Mouse (Mus musculus) thymus, adult 2 months (tissue): ENCODE results near the gene Bcl2l13. TPM values are rescaled to one million over a fixed set of nuclear protein-coding genes. Genes with fewer than 3 reads are reported as not detected.

Experiments
- DNase-seq: peaks from one replicate; pipeline ENCODE4 v3.0.0; 2021
- H3K27ac ChIP-seq: fragments of 200-500 bp; 2 replicates; pipeline ENCODE4 v1.5.1; 2012; ENCODE audit warnings: low read length, control low read depth; ENCODE audit not compliant: control insufficient read depth, insufficient read depth
- H3K27me3 ChIP-seq: fragments of 200-500 bp; 2 replicates; pipeline ENCODE4 v1.6.1; 2012; ENCODE audit warnings: mild to moderate bottlenecking, low read length, moderate library complexity, mixed read lengths; ENCODE audit not compliant: control insufficient read depth, insufficient read depth
- H3K36me3 ChIP-seq: fragments of 200-500 bp; 2 replicates; pipeline ENCODE4 v1.6.1; 2012; ENCODE audit warnings: mild to moderate bottlenecking, low read length, moderate library complexity; ENCODE audit not compliant: control insufficient read depth, insufficient read depth
- H3K4me1 ChIP-seq: fragments of 200-500 bp; replicated peaks from 2 replicates; pipeline ENCODE4 v1.6.1; 2012; ENCODE audit warnings: low read length; ENCODE audit not compliant: control insufficient read depth, insufficient read depth
- H3K4me3 ChIP-seq: fragments of 200-500 bp; 2 replicates; pipeline ENCODE4 v1.5.1; 2012; ENCODE audit warnings: mild to moderate bottlenecking, low read length, control low read depth, moderate library complexity; ENCODE audit not compliant: control insufficient read depth, insufficient read depth
- CTCF ChIP-seq: fragments of 200-500 bp; IDR thresholded peaks from 2 replicates; pipeline ENCODE4 v1.5.1; 2012; ENCODE audit warnings: mild to moderate bottlenecking, control low read depth, low read length, moderate library complexity, borderline replicate concordance; ENCODE audit not compliant: control insufficient read depth, poor library complexity, insufficient read depth; ENCODE audit errors: extremely low read depth
- POLR2A ChIP-seq: fragments of 200-500 bp; IDR thresholded peaks from 2 replicates; pipeline ENCODE4 v1.6.1; 2012; ENCODE audit warnings: mild to moderate bottlenecking, low read length, control low read depth, moderate library complexity; ENCODE audit not compliant: control insufficient read depth, poor library complexity, insufficient read depth; ENCODE audit errors: extremely low read depth
- whole genome bisulfite sequencing: fragments of 180-500 bp; shearing (Covaris S2); methylation state at CpG from one replicate; pipeline ENCODE4 v1.1.7; 2018; 5-methylcytosine and 5-hydroxymethylcytosine counted together
- polyA plus RNA-seq: library from polyadenylated mRNA; depleted of rRNA; stranded (reverse); fragments of >200 nt; gene quantifications from 2 replicates; pipeline ENCODE4 v1.2.3, GENCODE M21; 2012

Bcl2l13 gene
- polyA plus RNA-seq, 1 experiment, result 43.5 TPM

GRCm38 (mm10) chr6:120934176-120934575 lies 98.2 kb downstream of the Bcl2l13 start:
- no peaks in the 10 kb centered on the region for H3K36me3 ChIP-seq
- H3K27me3 ChIP-seq, result no peaks in the 10 kb centered on the region
- no peak for TF ChIP-seq CTCF
- no peak for TF ChIP-seq POLR2A
- peak; percentile 85 for DNase-seq
- H3K4me3 ChIP-seq, result peak overlapping the region; percentile 18; the same call in 1 of the 2 replicates
- WGBS, result 7% methylated on average over 4 of the region's 4 CpGs
- H3K27ac ChIP-seq, result peak overlapping the region; percentile 90
- peaks cover 77% of the 10 kb centered on the region for H3K4me1 ChIP-seq

- Histone ChIP-seq H3K4me3 (no peak overlapping the region), H3K4me1 (peaks cover 64% of the 10 kb centered on the region), H3K36me3 (no peaks in the 10 kb centered on the region), H3K27me3 (no peaks in the 10 kb centered on the region), H3K27ac (no peak overlapping the region)
- DNase-seq, result no peak
- 94% methylated on average over 16 of the region's 16 CpGs for WGBS
- TF ChIP-seq CTCF, result no peak
- TF ChIP-seq POLR2A, result no peak
Observed at GRCm38 (mm10) chr6:120937104-120937617, 101.1 kb downstream of the Bcl2l13 start.

GRCm38 (mm10) chr6:120937999-120938608 lies 102.1 kb downstream of the Bcl2l13 start:
- no peak for DNase-seq
- TF ChIP-seq POLR2A (no peak), CTCF (no peak)
- 87% methylated on average over 11 of the region's 11 CpGs for WGBS
- Histone ChIP-seq H3K27ac (no peak overlapping the region), H3K27me3 (no peaks in the 10 kb centered on the region), H3K4me3 (no peak overlapping the region), H3K36me3 (no peaks in the 10 kb centered on the region), H3K4me1 (peaks cover 54% of the 10 kb centered on the region)

GRCm38 (mm10) chr6:120938763-120939450 lies 102.9 kb downstream of the Bcl2l13 start:
- DNase-seq, result no peak
- no peaks in the 10 kb centered on the region for H3K27me3 ChIP-seq
- no peak overlapping the region for H3K27ac ChIP-seq

GRCm38 (mm10) chr6:120939783-120940182 lies 103.8 kb downstream of the Bcl2l13 start:
- no peak overlapping the region for H3K27ac ChIP-seq
- H3K4me1 ChIP-seq, result peaks cover 38% of the 10 kb centered on the region
- no peak overlapping the region for H3K4me3 ChIP-seq
- H3K27me3 ChIP-seq, result no peaks in the 10 kb centered on the region
- TF ChIP-seq CTCF (no peak), POLR2A (no peak)
- 93% methylated on average over 3 of the region's 3 CpGs for WGBS
- H3K36me3 ChIP-seq, result no peaks in the 10 kb centered on the region
- no peak for DNase-seq

More at GRCm38 (mm10) chr6:120938763-120939450, 102.9 kb downstream of the Bcl2l13 start:
- H3K4me1 ChIP-seq, result peaks cover 46% of the 10 kb centered on the region
- TF ChIP-seq POLR2A, result no peak
- no peak for TF ChIP-seq CTCF
- H3K36me3 ChIP-seq, result no peaks in the 10 kb centered on the region
- 96% methylated on average over 12 of the region's 12 CpGs for WGBS
- no peak overlapping the region for H3K4me3 ChIP-seq

- DNase-seq, result no peak
- Histone ChIP-seq H3K27me3 (no peaks in the 10 kb centered on the region), H3K4me3 (no peak overlapping the region), H3K27ac (no peak overlapping the region), H3K4me1 (peaks cover 31% of the 10 kb centered on the region), H3K36me3 (no peaks in the 10 kb centered on the region)
- WGBS, result 89% methylated on average over 7 of the region's 7 CpGs
- no peak for TF ChIP-seq POLR2A
- TF ChIP-seq CTCF, result no peak
Observed at GRCm38 (mm10) chr6:120940446-120941083, 104.6 kb downstream of the Bcl2l13 start.
